Comparison of ENCODE assay signal across 8 mouse cellular contexts in the genomic region with DNA sequence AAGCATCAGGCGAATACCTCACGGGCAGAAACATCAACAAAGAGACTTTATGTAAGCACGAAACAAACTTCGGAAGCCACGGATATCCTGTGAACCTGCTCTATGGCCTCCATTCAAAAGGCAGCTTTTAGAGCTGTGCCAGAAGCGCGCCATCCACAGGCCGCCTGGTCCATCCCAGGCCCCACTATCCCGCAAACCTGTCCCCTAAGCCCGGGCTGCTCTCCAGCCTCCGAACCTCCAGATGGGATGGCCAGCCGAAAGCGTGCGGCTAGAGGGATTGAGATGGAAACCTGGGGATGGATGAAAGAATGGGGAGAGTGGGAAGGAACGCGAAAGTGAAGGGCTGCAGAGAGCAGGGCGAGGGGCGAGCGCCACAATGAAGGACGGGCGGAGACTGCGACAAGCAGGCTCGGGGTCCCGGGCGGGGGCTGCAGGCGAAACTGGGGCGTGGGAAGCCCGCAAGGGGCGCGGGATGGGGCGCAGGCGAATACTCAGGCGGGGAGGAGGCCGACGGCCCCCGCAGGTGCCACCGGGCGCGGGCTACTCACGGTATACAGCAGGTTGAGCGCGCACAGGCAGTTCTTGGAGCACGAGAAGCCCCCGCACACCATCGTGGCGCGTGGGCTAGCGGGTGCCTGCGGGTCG. TPM values are rescaled to one million over a fixed set of nuclear protein-coding genes. Genes with fewer than 3 reads are reported as not detected.
A peak's percentile ranks its signal among the peaks of the same experiment; 100 is the strongest.
DNase-seq lines count a peak whose midpoint lies in the region; ATAC-seq lines count a peak whose summit lies in the region.

No protein-coding gene starts in this region.

- H3K27me3 ChIP-seq in embryonic facial prominence, embryonic 12.5 days: 0 out of 2 replicates have a peak, but pooled peaks cover 2% of the 10 kb centered on the region
- H3K27me3 ChIP-seq in liver, embryonic 13.5 days: no peaks in the 10 kb centered on the region
- H3K27me3 ChIP-seq in stomach, embryonic 16.5 days (ENCODE audit: control insufficient read depth, insufficient read depth, low read length): no peaks in the 10 kb centered on the region

- H3K4me3 ChIP-seq in embryonic facial prominence, embryonic 12.5 days: peak overlapping the region; percentile 79
- H3K4me3 ChIP-seq in liver, embryonic 13.5 days (replicated peaks): peak overlapping the region; percentile 79
- H3K4me3 ChIP-seq in stomach, embryonic 16.5 days (replicated peaks; ENCODE audit: low read length): peak overlapping the region; percentile 91

- H3K36me3 ChIP-seq in embryonic facial prominence, embryonic 12.5 days: no peaks in the 10 kb centered on the region
- H3K36me3 ChIP-seq in liver, embryonic 13.5 days: no peaks in the 10 kb centered on the region
- H3K36me3 ChIP-seq in stomach, embryonic 16.5 days (ENCODE audit: control insufficient read depth, insufficient read depth, low read length): no peaks in the 10 kb centered on the region

- peak; percentile 18 to 32 for DNase-seq in adrenal gland, postnatal 36 days
- peak; percentile 67 to 84 for DNase-seq in heart, adult 9 months (ENCODE audit: low spot score in 2 of 2)
- peak; percentile 22 to 34 for DNase-seq in kidney, adult 8-10 months
- DNase-seq in liver, embryonic 13.5 days: peak; percentile 9
- peak; percentile 20 to 46 for DNase-seq in natural killer cell, adult 2 months (ENCODE audit: low spot score in 2 of 2)

- peak; percentile 17 for ATAC-seq in CD4-positive, CD25-positive, alpha-beta regulatory T cell, adult 4 months
- ATAC-seq in embryonic facial prominence, embryonic 12.5 days (ENCODE audit: insufficient number of reproducible peaks, insufficient read depth, low FRiP score, low TSS enrichment): peak; percentile 78
- ATAC-seq in liver, embryonic 13.5 days (ENCODE audit: low read depth): peak; percentile 66
- ATAC-seq in stomach, embryonic 16.5 days (ENCODE audit: insufficient read depth, low FRiP score): peak; percentile 61

- H3K9ac ChIP-seq in embryonic facial prominence, embryonic 12.5 days: peak overlapping the region; percentile 77
- H3K9ac ChIP-seq in liver, embryonic 13.5 days: peak overlapping the region; percentile 81
- peak overlapping the region; percentile 89 for H3K9ac ChIP-seq in stomach, embryonic 16.5 days (ENCODE audit: low read length)

- H3K4me1 ChIP-seq in embryonic facial prominence, embryonic 12.5 days: peaks cover 16% of the 10 kb centered on the region
- H3K4me1 ChIP-seq in liver, embryonic 13.5 days (replicated peaks): peaks cover 39% of the 10 kb centered on the region
- H3K4me1 ChIP-seq in stomach, embryonic 16.5 days (ENCODE audit: control insufficient read depth, insufficient read depth, low read length): peaks cover 12% of the 10 kb centered on the region; the same call in 1 of the 2 replicates

- H3K27ac ChIP-seq in embryonic facial prominence, embryonic 12.5 days: peak overlapping the region; percentile 66
- H3K27ac ChIP-seq in liver, embryonic 13.5 days: no peak overlapping the region; the same call in 1 of the 2 replicates
- H3K27ac ChIP-seq in stomach, embryonic 16.5 days (ENCODE audit: low read length): peak overlapping the region; percentile 72

- no peaks in the 10 kb centered on the region for H3K9me3 ChIP-seq in embryonic facial prominence, embryonic 12.5 days
- no peaks in the 10 kb centered on the region for H3K9me3 ChIP-seq in liver, embryonic 13.5 days (replicated peaks)
- H3K9me3 ChIP-seq in stomach, embryonic 16.5 days (replicated peaks; ENCODE audit: control insufficient read depth, low read length): no peaks in the 10 kb centered on the region

- H3K4me2 ChIP-seq in embryonic facial prominence, embryonic 12.5 days (replicated peaks): peak overlapping the region; percentile 89
- H3K4me2 ChIP-seq in liver, embryonic 13.5 days: peak overlapping the region; percentile 98
- peak overlapping the region; percentile 95 for H3K4me2 ChIP-seq in stomach, embryonic 16.5 days (ENCODE audit: low read depth, low read length)

- WGBS in embryonic facial prominence, embryonic 12.5 days: under 1% methylated on average over 49 of the region's 50 CpGs
- under 1% methylated on average over 50 of the region's 50 CpGs for WGBS in liver, embryonic 13.5 days (ENCODE audit: insufficient replicate concordance)
- WGBS in stomach, embryonic 16.5 days: under 1% methylated on average over 50 of the region's 50 CpGs

RNA-seq across cellular contexts. Expression of a gene that starts 0.5 kb away (rescaled TPM):
- 100 to 1,000 TPM; 219 to 252 TPM for polyA plus RNA-seq in CD4-positive, CD25-positive, alpha-beta regulatory T cell, adult 4 months (2017; shearing (Covaris generic))
- total RNA-seq in adrenal gland, postnatal 36 days (2021): 10 to 100 TPM in 1 of 2 experiments, 1 to 10 TPM in 1; 9.2 to 10.0 TPM
- 81.3 and 84.3 TPM in 2 replicates for polyA plus RNA-seq in embryonic facial prominence, embryonic 12.5 days (2016; fragmentation: Nextera tagmentation; extraction: Ambion mirVana)
- polyA plus RNA-seq in liver, embryonic 13.5 days (2015; fragmentation: Nextera tagmentation; extraction: Ambion mirVana): 21.8 and 25.8 TPM in 2 replicates
- 127 and 130 TPM in 2 replicates for polyA plus RNA-seq in stomach, embryonic 16.5 days (2015; fragmentation: Nextera tagmentation; extraction: Ambion mirVana)

RNA-seq across cellular contexts. Expression of a gene that starts 49.1 kb away (rescaled TPM):
- polyA plus RNA-seq in CD4-positive, CD25-positive, alpha-beta regulatory T cell, adult 4 months (2017; shearing (Covaris generic)): not detected
- total RNA-seq in adrenal gland, postnatal 36 days (2021): not detected
- 0.28 and 0.41 TPM in 2 replicates for polyA plus RNA-seq in embryonic facial prominence, embryonic 12.5 days (2016; fragmentation: Nextera tagmentation; extraction: Ambion mirVana)
- 0.43 and 1.3 TPM in 2 replicates for polyA plus RNA-seq in liver, embryonic 13.5 days (2015; fragmentation: Nextera tagmentation; extraction: Ambion mirVana)
- 255 and 340 TPM in 2 replicates for polyA plus RNA-seq in stomach, embryonic 16.5 days (2015; fragmentation: Nextera tagmentation; extraction: Ambion mirVana)

Comparison
In these comparisons a context has a peak if more than half of its experiments do, and no peak if none do; other contexts are left out.
1. ATAC-seq: peak in every context shown above with its lines; median percentile 78 in embryonic facial prominence, embryonic 12.5 days; 66 in liver, embryonic 13.5 days; 61 in stomach, embryonic 16.5 days; 17 in CD4-positive, CD25-positive, alpha-beta regulatory T cell, adult 4 months.
2. DNase-seq: peak in every context shown above with its lines; median percentile 76 in heart, adult 9 months; 33 in natural killer cell, adult 2 months; 28 in kidney, adult 8-10 months; 25 in adrenal gland, postnatal 36 days; 9 in liver, embryonic 13.5 days.
3. RNA of a gene that starts 49.1 kb away (polyA plus RNA-seq): 255 to 340 TPM in stomach, embryonic 16.5 days; 0.43 to 1.3 TPM in liver, embryonic 13.5 days, 0.28 to 0.41 TPM in embryonic facial prominence, embryonic 12.5 days and not detected in CD4-positive, CD25-positive, alpha-beta regulatory T cell, adult 4 months; every median in the first group is over 100 times any median in the second.
4. Peak in every context shown above with its lines, with median percentiles within 50 percentile points of each other: H3K4me2 ChIP-seq, H3K4me3 ChIP-seq and H3K9ac ChIP-seq.